Mouse (Mus musculus) adrenal gland, postnatal 4 days (tissue): ENCODE measurements around the gene Slc35f3. TPM values are rescaled to one million over a fixed set of nuclear protein-coding genes. Genes with fewer than 3 reads are reported as not detected.
A peak's percentile ranks its signal among the peaks of the same experiment; 100 is the strongest.

Experiments used
- DNase-seq, 2 experiments: peaks; one replicate each; pipeline ENCODE4 v3.0.0; 2021 to 2022; ENCODE audit warnings: low spot score in 2 of 2, mixed read lengths in 2 of 2
- total RNA-seq, 2 experiments: library from RNA; stranded (reverse); gene quantifications; 2 replicates each; pipeline ENCODE4 v1.2.3; 2021

Slc35f3 gene
- total RNA-seq, 2 experiments from 2014 or later = 2.9 to 3.4 TPM

- no peak for DNase-seq
These were observed 28.4 kb downstream of the Slc35f3 start for GRCm38 (mm10) chr8:126326731-126327130.

GRCm38 (mm10) chr8:126327786-126328185 is 29.4 kb downstream of the Slc35f3 start:
- no peak for DNase-seq

GRCm38 (mm10) chr8:126338864-126339263 is 40.5 kb downstream of the Slc35f3 start:
- DNase-seq = no peak

- no peak for DNase-seq
These were observed 41.0 kb downstream of the Slc35f3 start for GRCm38 (mm10) chr8:126339357-126339756.

GRCm38 (mm10) chr8:126341200-126341599 is 42.8 kb downstream of the Slc35f3 start:
- DNase-seq = no peak

- DNase-seq = no peak
These were observed 45.1 kb downstream of the Slc35f3 start for GRCm38 (mm10) chr8:126343427-126343826.

- DNase-seq = no peak
These were observed 46.7 kb downstream of the Slc35f3 start for GRCm38 (mm10) chr8:126345100-126345499.

GRCm38 (mm10) chr8:126353259-126353658 is 54.9 kb downstream of the Slc35f3 start:
- no peak for DNase-seq

- no peak for DNase-seq
These were observed 59.6 kb downstream of the Slc35f3 start for GRCm38 (mm10) chr8:126357946-126358345.

- DNase-seq = no peak
These were observed 60.9 kb downstream of the Slc35f3 start for GRCm38 (mm10) chr8:126359296-126359695.

- DNase-seq = no peak
These were observed 61.7 kb downstream of the Slc35f3 start for GRCm38 (mm10) chr8:126360106-126360505.

- no peak for DNase-seq
These were observed 62.3 kb downstream of the Slc35f3 start for GRCm38 (mm10) chr8:126360701-126361100.

GRCm38 (mm10) chr8:126366251-126366650 is 67.9 kb downstream of the Slc35f3 start:
- no peak for DNase-seq

- no peak for DNase-seq
These were observed 70.1 kb downstream of the Slc35f3 start for GRCm38 (mm10) chr8:126368349-126369054.

GRCm38 (mm10) chr8:126371871-126372270 is 73.5 kb downstream of the Slc35f3 start:
- no peak for DNase-seq

- DNase-seq = no peak
These were observed 81.2 kb downstream of the Slc35f3 start for GRCm38 (mm10) chr8:126379580-126379979.

- no peak for DNase-seq
These were observed 81.8 kb downstream of the Slc35f3 start for GRCm38 (mm10) chr8:126380141-126380540.

- DNase-seq = no peak
These were observed 82.9 kb downstream of the Slc35f3 start for GRCm38 (mm10) chr8:126381299-126381698.

- no peak for DNase-seq
These were observed 83.9 kb downstream of the Slc35f3 start for GRCm38 (mm10) chr8:126382216-126382615.

GRCm38 (mm10) chr8:126382749-126383148 is 84.4 kb downstream of the Slc35f3 start:
- peak in 1 of 2 experiments; percentile 9 for DNase-seq

- no peak for DNase-seq
These were observed 89.2 kb downstream of the Slc35f3 start for GRCm38 (mm10) chr8:126387566-126387965.

- no peak for DNase-seq
These were observed 93.2 kb downstream of the Slc35f3 start for GRCm38 (mm10) chr8:126391541-126391940.

- DNase-seq = no peak
These were observed 97.0 kb downstream of the Slc35f3 start for GRCm38 (mm10) chr8:126395386-126395785.
